Mouse (Mus musculus) mammary gland, adult 2 months (tissue): ENCODE measurements around the gene Slc1a1. TPM values are rescaled to one million over a fixed set of nuclear protein-coding genes. Genes with fewer than 3 reads are reported as not detected.

ENCODE experiments used
- polyA plus RNA-seq: library from polyadenylated mRNA; depleted of rRNA; stranded (reverse); fragments of >200 nt; gene quantifications from 2 replicates; pipeline ENCODE4 v1.2.3, GENCODE M21; 2012; ENCODE audit warnings: low replicate concordance; rRNA removed

Slc1a1 gene
- polyA plus RNA-seq: 1.3 and 2.3 TPM in 2 replicates

GRCm38 (mm10) chr19:28834798-28835499 is at the start of gene Slc1a1:
Gene Slc1a1, plus strand, starts transcription at chr19:28835049.

Other genes with a start within 250 kb of the Slc1a1 start
- gene Glis3, start 155.0 kb upstream of the Slc1a1 start, polyA plus RNA-seq: 6.8 and 7.6 TPM in 2 replicates
- gene Plpp6, start 128.9 kb downstream of the Slc1a1 start, polyA plus RNA-seq: 9.8 and 19.0 TPM in 2 replicates
- 1.9 and 4.6 TPM in 2 replicates for gene 4430402I18Rik, start 132.8 kb downstream of the Slc1a1 start, polyA plus RNA-seq
- 8.5 and 15.4 TPM in 2 replicates for gene Cdc37l1, start 155.3 kb downstream of the Slc1a1 start, polyA plus RNA-seq
- gene Ak3, start 212.9 kb downstream of the Slc1a1 start, polyA plus RNA-seq: 94.7 and 111 TPM in 2 replicates